Mouse (Mus musculus) heart, embryonic 12.5 days (tissue): ENCODE data around the gene Doc2b. TPM values are rescaled to one million over a fixed set of nuclear protein-coding genes. Genes with fewer than 3 reads are reported as not detected.

ENCODE experiments used
- ATAC-seq: fragments of 200-750 bp; cut with Nextera tagmentation; 2 replicates; pipeline ENCODE4 v1.8.0; 2017; ENCODE audit warnings: moderate TSS enrichment, moderate library complexity; ENCODE audit not compliant: insufficient number of reproducible peaks, low FRiP score
- H3K27ac ChIP-seq: fragments of 300-500 bp; sonication (generic); 2 replicates; pipeline ENCODE4 v1.5.1; 2016; ENCODE audit warnings: mild to moderate bottlenecking, moderate library complexity; ENCODE audit not compliant: poor library complexity, severe bottlenecking
- H3K27me3 ChIP-seq: fragments of 300-500 bp; sonication (generic); replicated peaks from 2 replicates; pipeline ENCODE4 v1.6.1; 2016; ENCODE audit warnings: mild to moderate bottlenecking, moderate library complexity
- H3K36me3 ChIP-seq: fragments of 300-500 bp; sonication (generic); 2 replicates; pipeline ENCODE4 v1.6.1; 2016; ENCODE audit warnings: mild to moderate bottlenecking, moderate library complexity
- H3K4me1 ChIP-seq: fragments of 300-500 bp; sonication (generic); replicated peaks from 2 replicates; pipeline ENCODE4 v1.6.1; 2016; ENCODE audit warnings: mild to moderate bottlenecking
- H3K4me2 ChIP-seq: fragments of 300-500 bp; sonication (generic); 2 replicates; pipeline ENCODE4 v1.6.1; 2016; ENCODE audit warnings: mild to moderate bottlenecking, moderate library complexity
- H3K4me3 ChIP-seq: fragments of 300-500 bp; sonication (generic); 2 replicates; pipeline ENCODE4 v1.5.1; 2016; ENCODE audit warnings: mild to moderate bottlenecking
- H3K9ac ChIP-seq: fragments of 300-500 bp; sonication (generic); 2 replicates; pipeline ENCODE4 v1.6.1; 2016; ENCODE audit warnings: mild to moderate bottlenecking, moderate library complexity
- H3K9me3 ChIP-seq: fragments of 300-500 bp; sonication (generic); replicated peaks from 2 replicates; pipeline ENCODE4 v1.6.1; 2016; ENCODE audit warnings: mild to moderate bottlenecking, moderate library complexity
- WGBS: fragments of 180-500 bp; shearing (Covaris S2); methylation state at CpG from one replicate; pipeline ENCODE4 v1.1.7; 2016; 5-methylcytosine and 5-hydroxymethylcytosine counted together
- polyA plus RNA-seq: library from polyadenylated mRNA; unstranded; fragments of >200 nt; fragmentation: Nextera tagmentation; extraction: Ambion mirVana; gene quantifications from 2 replicates; pipeline ENCODE4 v1.2.1, GENCODE M21; 2016

Gene Doc2b
- polyA plus RNA-seq, 1 experiment from 2014 or later, result 0.15 TPM

GRCm38 (mm10) chr11:75792535-75792934, 3.3 kb downstream of the Doc2b start:
- Histone ChIP-seq H3K36me3 (no peaks in the 10 kb centered on the region), H3K4me2 (no peak overlapping the region), H3K27ac (no peak overlapping the region), H3K9ac (no peak overlapping the region), H3K9me3 (no peaks in the 10 kb centered on the region), H3K27me3 (peaks cover 78% of the 10 kb centered on the region), H3K4me3 (no peak overlapping the region), H3K4me1 (peaks cover 8% of the 10 kb centered on the region; the same call in 1 of the 2 replicates)
- WGBS, result 60% methylated on average over 5 of the region's 5 CpGs
- ATAC-seq, result no peak

GRCm38 (mm10) chr11:75785897-75786296, 10.0 kb downstream of the Doc2b start:
- Histone ChIP-seq H3K4me3 (no peak overlapping the region), H3K4me2 (no peak overlapping the region), H3K9ac (no peak overlapping the region), H3K4me1 (no peaks in the 10 kb centered on the region), H3K9me3 (no peaks in the 10 kb centered on the region), H3K27ac (no peak overlapping the region), H3K27me3 (peaks cover 34% of the 10 kb centered on the region), H3K36me3 (no peaks in the 10 kb centered on the region)
- ATAC-seq, result no peak
- 71% methylated on average over 8 of the region's 8 CpGs for WGBS

- no peaks in the 10 kb centered on the region for H3K9me3 ChIP-seq
- no peaks in the 10 kb centered on the region for H3K36me3 ChIP-seq
- no peak overlapping the region for H3K27ac ChIP-seq
- no peak overlapping the region for H3K4me2 ChIP-seq
- ATAC-seq, result no peak
- no peak overlapping the region for H3K4me3 ChIP-seq
- 76% methylated on average over 5 of the region's 5 CpGs for WGBS
- no peak overlapping the region for H3K9ac ChIP-seq
- no peaks in the 10 kb centered on the region for H3K4me1 ChIP-seq
- H3K27me3 ChIP-seq, result peaks cover 25% of the 10 kb centered on the region; the same call in 1 of the 2 replicates
These were observed 12.1 kb downstream of the Doc2b start for GRCm38 (mm10) chr11:75783799-75784198.

DNA sequence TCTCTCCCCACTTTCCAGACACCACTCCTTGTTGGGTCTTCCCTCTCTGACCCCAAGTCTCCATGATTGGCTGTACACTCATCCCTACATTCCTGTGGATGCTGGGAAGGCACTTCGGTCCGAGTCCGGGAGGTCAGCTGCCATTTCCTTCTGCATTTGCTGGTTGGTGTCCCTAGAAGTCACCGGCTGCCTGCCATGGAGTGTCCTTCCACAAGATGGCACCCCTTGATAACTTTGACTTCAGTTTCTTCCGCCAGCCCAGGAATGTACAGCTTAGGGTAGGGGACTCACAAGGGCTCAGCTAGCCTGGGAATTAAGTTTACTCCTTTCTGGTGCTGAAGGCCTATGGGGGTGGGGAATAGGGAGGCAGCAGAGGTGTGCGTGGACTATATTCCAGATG, 13.9 kb downstream of the Doc2b start:
- peaks cover 28% of the 10 kb centered on the region for H3K27me3 ChIP-seq
- no peak overlapping the region for H3K9ac ChIP-seq
- no peak overlapping the region for H3K4me2 ChIP-seq
- no peaks in the 10 kb centered on the region for H3K36me3 ChIP-seq
- no peaks in the 10 kb centered on the region for H3K9me3 ChIP-seq
- WGBS, result 30% methylated on average over 6 of the region's 6 CpGs
- H3K4me1 ChIP-seq, result no peaks in the 10 kb centered on the region
- no peak overlapping the region for H3K4me3 ChIP-seq
- no peak for ATAC-seq
- H3K27ac ChIP-seq, result no peak overlapping the region

GRCm38 (mm10) chr11:75775919-75776318, 19.9 kb downstream of the Doc2b start:
- ATAC-seq, result no peak
- Histone ChIP-seq H3K9ac (no peak overlapping the region), H3K27ac (no peak overlapping the region), H3K4me1 (no peaks in the 10 kb centered on the region), H3K4me2 (no peak overlapping the region), H3K27me3 (peaks cover 18% of the 10 kb centered on the region; the same call in 1 of the 2 replicates), H3K9me3 (no peaks in the 10 kb centered on the region), H3K36me3 (no peaks in the 10 kb centered on the region), H3K4me3 (no peak overlapping the region)
- 73% methylated on average over 1 of the region's 1 CpGs for WGBS

DNA sequence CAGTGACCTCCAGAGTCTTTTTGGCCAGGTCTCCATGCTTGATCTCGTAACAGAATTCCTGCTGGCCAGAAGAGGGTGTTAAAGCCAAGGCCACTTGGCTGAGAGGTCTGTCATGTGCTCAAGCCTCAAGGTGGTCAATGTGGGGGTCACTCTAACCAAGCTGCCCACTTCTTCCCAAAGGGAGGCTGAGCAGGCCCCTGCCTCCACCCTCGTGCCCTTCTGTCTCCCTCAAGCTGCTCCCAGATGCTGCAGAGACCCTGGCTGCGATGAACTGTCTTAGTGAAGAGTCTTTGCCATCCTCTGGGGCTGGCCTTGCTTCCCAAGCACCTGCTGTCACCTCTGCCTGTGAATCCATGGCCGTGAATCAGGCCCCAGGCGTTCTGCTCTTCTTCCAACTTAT, 23.3 kb downstream of the Doc2b start:
- WGBS, result 71% methylated on average over 5 of the region's 5 CpGs
- no peak for ATAC-seq
- no peak overlapping the region for H3K4me2 ChIP-seq
- H3K27ac ChIP-seq, result no peak overlapping the region
- no peak overlapping the region for H3K9ac ChIP-seq
- no peak overlapping the region for H3K4me3 ChIP-seq
- H3K27me3 ChIP-seq, result peaks cover 20% of the 10 kb centered on the region; the same call in 1 of the 2 replicates
- H3K9me3 ChIP-seq, result no peaks in the 10 kb centered on the region
- H3K4me1 ChIP-seq, result peaks cover 3% of the 10 kb centered on the region; the same call in 1 of the 2 replicates
- peaks cover 5% of the 10 kb centered on the region for H3K36me3 ChIP-seq

GRCm38 (mm10) chr11:75769206-75769605, 26.6 kb downstream of the Doc2b start:
- WGBS, result under 1% methylated on average over 23 of the region's 23 CpGs
- 0 out of 2 replicates have a peak overlapping the region, but pooled peaks have one; percentile 15 for H3K27ac ChIP-seq
- peaks cover 3% of the 10 kb centered on the region; the same call in 1 of the 2 replicates for H3K4me1 ChIP-seq
- peak overlapping the region; percentile 12; the same call in 1 of the 2 replicates for H3K4me3 ChIP-seq
- no peak overlapping the region for H3K9ac ChIP-seq
- H3K9me3 ChIP-seq, result no peaks in the 10 kb centered on the region
- 0 out of 2 replicates have a peak, but pooled peaks cover 16% of the 10 kb centered on the region for H3K27me3 ChIP-seq
- peaks cover 32% of the 10 kb centered on the region for H3K36me3 ChIP-seq
- peak overlapping the region; percentile 54 for H3K4me2 ChIP-seq
- peak; percentile 86 for ATAC-seq

DNA sequence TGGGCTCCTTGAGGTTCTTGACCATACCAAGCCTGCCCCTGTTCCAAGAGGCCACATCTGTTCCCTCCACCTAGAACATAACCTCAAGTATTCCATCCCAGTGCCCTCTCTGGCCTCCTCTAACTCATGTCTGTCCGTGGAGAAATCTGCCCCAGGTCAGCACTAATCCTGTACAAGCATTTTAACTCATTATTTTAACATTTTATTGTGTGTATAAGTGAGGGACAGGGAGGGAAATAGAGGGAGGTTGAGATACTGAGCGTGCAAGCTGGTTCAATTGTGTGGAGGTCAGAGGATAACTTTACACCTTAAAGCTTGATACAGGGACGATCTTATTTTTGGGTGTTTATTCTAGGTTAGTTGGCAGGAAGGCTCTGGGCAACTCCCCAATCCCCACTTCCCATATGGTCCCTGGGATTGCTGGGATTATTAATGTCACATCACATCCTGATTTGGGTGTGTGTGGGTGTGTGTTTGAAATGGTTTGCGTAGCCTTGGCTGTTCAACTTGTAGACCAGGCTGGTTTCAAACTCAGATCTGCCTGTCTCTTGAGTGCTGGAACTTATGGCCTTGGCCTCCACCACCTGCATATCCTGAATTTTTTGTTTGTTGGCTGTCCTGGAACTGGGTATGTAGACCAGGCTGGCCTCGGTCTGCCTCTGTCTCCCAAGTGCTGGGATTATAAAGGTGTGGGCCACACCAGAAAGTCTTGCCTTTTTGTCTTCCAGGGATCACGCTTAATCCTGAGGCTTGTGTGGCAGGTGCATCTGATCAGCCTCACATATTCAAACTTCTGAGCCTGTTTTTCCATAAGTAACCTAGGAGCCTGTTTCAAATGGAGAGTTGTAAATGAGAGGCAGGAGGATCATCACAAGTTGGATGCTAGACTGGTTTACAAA, 27.5 kb downstream of the Doc2b start:
- 54% methylated on average over 6 of the region's 6 CpGs for WGBS
- peaks cover 37% of the 10 kb centered on the region for H3K36me3 ChIP-seq
- H3K9me3 ChIP-seq, result no peaks in the 10 kb centered on the region
- no peak overlapping the region for H3K27ac ChIP-seq
- H3K9ac ChIP-seq, result no peak overlapping the region
- no peak for ATAC-seq
- peak overlapping the region; percentile 54 for H3K4me2 ChIP-seq
- H3K4me1 ChIP-seq, result peaks cover 3% of the 10 kb centered on the region; the same call in 1 of the 2 replicates
- H3K4me3 ChIP-seq, result no peak overlapping the region
- H3K27me3 ChIP-seq, result 0 out of 2 replicates have a peak, but pooled peaks cover 16% of the 10 kb centered on the region

- Histone ChIP-seq H3K9me3 (no peaks in the 10 kb centered on the region), H3K36me3 (peaks cover 44% of the 10 kb centered on the region)
- WGBS, result 86% methylated on average over 2 of the region's 2 CpGs
These were observed 28.8 kb downstream of the Doc2b start for GRCm38 (mm10) chr11:75767014-75767413.

DNA sequence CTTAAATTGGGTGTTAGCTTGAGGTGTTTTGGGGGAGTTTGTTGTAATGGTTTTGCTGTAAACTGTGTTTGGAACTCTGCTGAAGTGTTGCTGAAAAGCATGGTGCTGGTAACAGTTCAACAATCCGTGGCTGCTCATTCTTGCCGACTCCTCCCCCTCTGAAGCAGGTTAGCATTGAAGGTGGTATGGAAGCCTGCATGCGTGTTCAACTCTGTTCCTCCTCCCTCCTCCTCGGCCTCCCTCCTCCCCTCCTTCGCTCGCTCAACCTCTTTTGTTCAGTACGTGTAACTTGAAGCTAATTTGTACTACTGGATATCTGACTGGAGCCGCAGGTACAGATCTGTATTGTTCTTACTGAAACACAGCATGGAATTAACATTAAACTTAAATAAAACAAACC, 30.7 kb downstream of the Doc2b start:
- Histone ChIP-seq H3K36me3 (peaks cover 57% of the 10 kb centered on the region), H3K27me3 (no peaks in the 10 kb centered on the region), H3K4me1 (peaks cover 3% of the 10 kb centered on the region; the same call in 1 of the 2 replicates), H3K4me2 (no peak overlapping the region), H3K27ac (no peak overlapping the region), H3K9me3 (no peaks in the 10 kb centered on the region), H3K4me3 (no peak overlapping the region), H3K9ac (no peak overlapping the region)
- 88% methylated on average over 8 of the region's 8 CpGs for WGBS
- ATAC-seq, result no peak

More at GRCm38 (mm10) chr11:75767014-75767413, 28.8 kb downstream of the Doc2b start:
- no peak overlapping the region for H3K27ac ChIP-seq
- H3K27me3 ChIP-seq, result 0 out of 2 replicates have a peak, but pooled peaks cover 14% of the 10 kb centered on the region
- H3K4me2 ChIP-seq, result no peak overlapping the region
- H3K4me3 ChIP-seq, result no peak overlapping the region
- H3K4me1 ChIP-seq, result peaks cover 3% of the 10 kb centered on the region; the same call in 1 of the 2 replicates
- no peak for ATAC-seq
- no peak overlapping the region for H3K9ac ChIP-seq

DNA sequence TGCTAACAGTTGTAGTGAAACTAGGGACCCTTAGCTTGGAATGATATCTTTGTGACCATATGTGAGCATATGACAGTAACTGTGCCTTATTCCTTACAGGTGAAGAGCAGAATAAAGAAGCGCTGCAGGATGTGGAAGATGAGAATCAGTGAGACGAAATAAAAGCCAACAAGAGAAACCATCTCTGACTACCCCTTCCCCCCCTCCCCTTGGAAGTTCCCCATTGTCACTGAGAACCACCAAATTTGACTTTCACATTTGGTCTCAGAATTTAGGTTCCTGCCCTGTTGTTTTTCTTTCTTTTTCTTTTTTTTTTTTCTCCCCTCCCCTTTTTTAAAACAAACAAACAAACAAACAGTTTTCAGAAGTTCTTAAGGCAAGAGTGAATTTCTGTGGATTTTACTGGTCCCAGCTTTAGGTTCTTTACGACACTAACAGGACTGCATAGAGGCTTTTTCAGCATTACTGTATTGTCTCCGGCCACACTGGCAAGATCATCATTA, 31.3 kb downstream of the Doc2b start:
- H3K9me3 ChIP-seq, result no peaks in the 10 kb centered on the region
- no peak for ATAC-seq
- no peak overlapping the region for H3K4me2 ChIP-seq
- peaks cover 61% of the 10 kb centered on the region for H3K36me3 ChIP-seq
- H3K4me3 ChIP-seq, result no peak overlapping the region
- no peak overlapping the region for H3K27ac ChIP-seq
- 86% methylated on average over 4 of the region's 4 CpGs for WGBS
- H3K4me1 ChIP-seq, result peaks cover 3% of the 10 kb centered on the region; the same call in 1 of the 2 replicates
- H3K27me3 ChIP-seq, result no peaks in the 10 kb centered on the region
- no peak overlapping the region for H3K9ac ChIP-seq
